Mouse (Mus musculus) intestine, postnatal 0 days (tissue): ENCODE data around the gene Ctps. TPM values are rescaled to one million over a fixed set of nuclear protein-coding genes. Genes with fewer than 3 reads are reported as not detected.
A peak's percentile ranks its signal among the peaks of the same experiment; 100 is the strongest.

Experiments
- ATAC-seq: fragments of 200-750 bp; cut with Nextera tagmentation; 2 replicates; pipeline ENCODE4 v1.8.0; 2017; ENCODE audit warnings: mild to moderate bottlenecking, moderate TSS enrichment, moderate library complexity
- H3K27ac ChIP-seq: fragments of 300-500 bp; sonication (generic); 2 replicates; pipeline ENCODE4 v1.5.1; 2014; ENCODE audit warnings: mild to moderate bottlenecking, low read depth, low read length, moderate library complexity
- H3K27me3 ChIP-seq: fragments of 300-500 bp; sonication (generic); replicated peaks from 2 replicates; pipeline ENCODE4 v1.6.1; 2014; ENCODE audit warnings: low read length, mixed read lengths; ENCODE audit not compliant: control insufficient read depth, insufficient read depth
- H3K36me3 ChIP-seq: fragments of 300-500 bp; sonication (generic); 2 replicates; pipeline ENCODE4 v1.6.1; 2014; ENCODE audit warnings: mild to moderate bottlenecking, moderate library complexity; ENCODE audit not compliant: control insufficient read depth, insufficient read depth
- H3K4me1 ChIP-seq: fragments of 300-500 bp; sonication (generic); replicated peaks from 2 replicates; pipeline ENCODE4 v1.6.1; 2014; ENCODE audit warnings: antibody characterized with exemption, low read length, mixed read lengths; ENCODE audit not compliant: control insufficient read depth, insufficient read depth
- H3K4me2 ChIP-seq: fragments of 300-500 bp; sonication (generic); replicated peaks from 2 replicates; pipeline ENCODE4 v1.6.1; 2014; ENCODE audit warnings: low read depth, mild to moderate bottlenecking, moderate library complexity
- H3K4me3 ChIP-seq: fragments of 300-500 bp; sonication (generic); 2 replicates; pipeline ENCODE4 v1.5.1; 2014; ENCODE audit warnings: low read depth, low read length
- H3K9ac ChIP-seq: fragments of 300-500 bp; sonication (generic); 2 replicates; pipeline ENCODE4 v1.6.1; 2014; ENCODE audit warnings: mild to moderate bottlenecking, low read depth, low read length
- H3K9me3 ChIP-seq: fragments of 300-500 bp; sonication (generic); 2 replicates; pipeline ENCODE4 v1.6.1; 2016; ENCODE audit warnings: mixed run types; ENCODE audit not compliant: control insufficient read depth
- CTCF ChIP-seq: sonication (generic); IDR thresholded peaks from 2 replicates; pipeline ENCODE4 v1.5.1; 2016; ENCODE audit warnings: low read depth, mild to moderate bottlenecking, control low read depth, antibody characterized with exemption, moderate library complexity
- WGBS: fragments of 180-500 bp; shearing (Covaris S2); extraction: QIAGEN DNeasy Blood & Tissue Kit; methylation state at CpG from one replicate; pipeline ENCODE4 v1.1.7; 2014; 5-methylcytosine and 5-hydroxymethylcytosine counted together
- polyA plus RNA-seq: library from polyadenylated mRNA; unstranded; fragments of >200 nt; fragmentation: Nextera tagmentation; extraction: Ambion mirVana; gene quantifications from 2 replicates; pipeline ENCODE4 v1.2.1, GENCODE M21; 2015

Gene Ctps
- polyA plus RNA-seq, 1 experiment from 2014 or later = 23.4 TPM

- no peak overlapping the region for H3K4me2 ChIP-seq
- H3K9ac ChIP-seq = no peak overlapping the region
- no peak overlapping the region for H3K27ac ChIP-seq
- 0 out of 2 replicates have a peak, but pooled peaks cover 2% of the 10 kb centered on the region for H3K9me3 ChIP-seq
- peaks cover 14% of the 10 kb centered on the region for H3K36me3 ChIP-seq
- WGBS = 80% methylated on average over 4 of the region's 4 CpGs
- no peak for ATAC-seq
- no peaks in the 10 kb centered on the region for H3K27me3 ChIP-seq
- H3K4me1 ChIP-seq = 0 out of 2 replicates have a peak, but pooled peaks cover 5% of the 10 kb centered on the region
- no peak for TF ChIP-seq CTCF
- no peak overlapping the region for H3K4me3 ChIP-seq
Measured at GRCm38 (mm10) chr4:120511203-120511602, 58.9 kb downstream of the Ctps start.

GRCm38 (mm10) chr4:120506955-120507354 lies 63.1 kb downstream of the Ctps start:
- TF ChIP-seq CTCF = peak; percentile 56
- H3K27ac ChIP-seq = no peak overlapping the region
- WGBS = 85% methylated on average over 1 of the region's 1 CpGs
- H3K4me3 ChIP-seq = no peak overlapping the region
- H3K9ac ChIP-seq = no peak overlapping the region
- H3K9me3 ChIP-seq = 0 out of 2 replicates have a peak, but pooled peaks cover 2% of the 10 kb centered on the region
- peaks cover 23% of the 10 kb centered on the region for H3K36me3 ChIP-seq
- H3K27me3 ChIP-seq = no peaks in the 10 kb centered on the region
- ATAC-seq = no peak
- H3K4me1 ChIP-seq = no peaks in the 10 kb centered on the region
- no peak overlapping the region for H3K4me2 ChIP-seq

Other genes with a start within 250 kb of the Ctps start
- gene Scmh1, start 165.0 kb downstream of the Ctps start, polyA plus RNA-seq = 19.8 and 21.8 TPM in 2 replicates
- gene Slfnl1, start 38.0 kb downstream of the Ctps start, polyA plus RNA-seq = not detected in 2 replicates
- gene Gm8439, start 18.5 kb upstream of the Ctps start, polyA plus RNA-seq = not detected in 2 replicates
- 1.7 and 2.1 TPM in 2 replicates for gene Cited4, start 96.3 kb upstream of the Ctps start, polyA plus RNA-seq
- 1.6 and 2.0 TPM in 2 replicates for gene Kcnq4, start 178.3 kb upstream of the Ctps start, polyA plus RNA-seq